Mouse (Mus musculus): ENCODE measurements around the gene Caln1. TPM values are rescaled to one million over a fixed set of nuclear protein-coding genes. Genes with fewer than 3 reads are reported as not detected.

Caln1 gene
- polyA plus RNA-seq (2012), result not detected in 2 replicates

DNA sequence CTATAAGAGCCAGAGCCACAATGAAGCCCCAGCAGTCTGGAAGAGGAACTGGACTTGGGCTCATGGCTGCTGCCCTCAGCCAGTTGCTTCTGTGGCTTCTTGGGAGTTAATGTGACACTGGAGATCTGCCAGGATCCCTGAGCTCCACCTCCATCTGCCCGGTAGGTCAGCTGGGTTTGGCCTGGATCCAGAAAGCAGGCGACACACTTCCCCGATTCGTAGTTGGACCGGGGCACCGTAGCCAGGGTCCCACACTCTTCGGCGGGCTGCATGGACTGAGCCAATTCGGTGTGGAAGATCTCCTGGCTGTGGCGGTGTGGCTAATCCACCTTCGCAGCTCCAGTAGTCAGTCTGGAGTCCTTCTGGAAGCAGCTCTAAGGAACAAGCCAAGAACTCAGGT, at the start of gene Caln1:
Gene Caln1, plus strand, starts transcription at position 219 of the 400 bp plus-strand sequence.
- no peak for TF ChIP-seq GATA1 (IDR thresholded peaks at IDR 0.05; ENCODE audit: low read length)

DNA sequence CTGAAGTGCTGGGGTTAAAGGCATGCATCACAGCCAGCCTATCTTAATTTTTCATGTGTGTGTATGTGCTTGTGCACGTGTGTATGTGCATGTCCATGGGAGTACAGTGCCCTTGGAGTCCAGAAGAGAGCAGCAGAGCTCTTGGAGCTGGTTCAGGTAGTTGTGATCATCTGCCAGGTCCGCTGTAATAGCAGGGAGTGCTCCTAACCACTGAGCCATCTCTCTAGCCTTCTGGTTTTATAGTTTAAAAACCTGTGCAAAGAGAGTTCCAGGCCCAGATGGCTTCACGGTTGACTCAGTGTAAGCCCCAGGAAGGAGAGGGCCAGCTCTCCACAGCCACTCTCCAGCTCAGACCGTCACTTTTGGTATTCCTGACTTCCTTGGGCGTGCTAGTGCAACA, 49.5 kb upstream of the Caln1 start:
- TF ChIP-seq GATA1 (IDR thresholded peaks at IDR 0.05; ENCODE audit: low read length), result no peak

DNA sequence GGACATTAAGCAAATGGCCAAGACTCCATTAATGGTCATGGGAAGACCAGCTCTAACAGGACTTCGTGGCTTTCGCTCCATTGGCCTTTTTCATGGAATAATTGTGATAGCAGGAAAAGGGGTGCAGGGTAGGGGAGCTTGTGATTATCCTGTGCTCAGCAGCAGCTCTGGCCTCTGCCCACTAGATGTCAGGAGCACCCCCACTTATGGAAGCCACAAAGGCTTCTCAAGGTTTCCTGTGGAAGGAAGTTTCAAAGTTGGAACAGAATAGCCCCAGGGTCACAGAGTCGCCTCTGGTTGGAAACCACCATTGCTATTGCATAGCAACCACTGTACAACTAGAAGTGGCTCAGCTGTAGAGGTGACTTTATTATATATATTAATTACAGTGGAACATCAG, 48.8 kb upstream of the Caln1 start:
- no peak for TF ChIP-seq GATA1 (IDR thresholded peaks at IDR 0.05; ENCODE audit: low read length)

DNA sequence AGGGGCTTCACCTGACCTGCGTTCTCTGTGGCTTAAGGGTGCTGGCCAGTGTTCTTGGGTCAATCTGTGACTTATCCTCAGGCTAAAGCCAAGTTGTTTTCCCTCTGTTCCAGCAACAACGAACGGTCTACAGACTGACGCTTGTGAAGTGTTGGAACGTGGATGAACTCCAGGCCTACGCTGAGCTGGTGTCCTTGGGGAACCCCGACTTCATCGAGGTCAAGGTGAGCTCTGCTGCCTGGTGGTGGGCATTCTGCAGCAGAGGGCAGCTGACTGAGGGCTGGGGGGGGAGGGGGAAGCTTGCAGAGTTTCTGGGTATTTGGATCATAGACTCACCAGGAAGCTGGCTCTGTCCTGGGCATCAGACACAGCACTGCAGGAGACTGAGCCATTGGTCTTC, 43.8 kb upstream of the Caln1 start:
- TF ChIP-seq GATA1 (IDR thresholded peaks at IDR 0.05; ENCODE audit: low read length), result no peak

DNA sequence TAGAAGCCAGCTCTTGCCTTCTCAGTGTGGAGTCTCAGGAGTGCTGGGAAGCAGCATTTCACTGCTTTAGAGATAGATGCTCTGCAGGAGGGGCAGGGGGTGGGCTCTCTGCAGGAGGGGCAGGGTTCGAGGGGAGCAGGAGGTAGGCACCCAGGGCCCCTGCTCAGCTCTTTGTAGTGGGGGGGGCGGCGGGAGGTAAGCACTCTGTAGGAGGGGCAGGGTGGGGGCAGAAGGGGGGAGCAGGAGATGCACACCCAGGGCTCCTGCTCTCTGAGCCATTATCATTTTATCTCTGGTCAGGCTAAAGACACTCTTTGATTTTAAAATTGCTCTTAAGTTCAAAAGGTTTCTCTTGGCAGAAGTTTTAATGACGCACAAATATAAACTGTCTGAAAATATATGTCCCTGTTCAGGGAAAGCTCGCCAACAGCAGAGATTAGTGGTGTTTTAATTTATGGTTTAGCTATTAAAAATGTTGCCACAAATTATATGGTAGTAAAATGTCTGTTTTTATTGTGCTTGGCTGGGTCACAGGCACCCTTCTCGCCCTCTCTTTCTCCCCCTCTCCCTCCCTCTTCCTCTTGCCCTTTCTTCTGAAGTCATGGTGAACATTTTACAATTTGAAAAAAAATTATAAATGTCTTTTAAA, 41.5 kb upstream of the Caln1 start:
- no peak for TF ChIP-seq GATA1 (IDR thresholded peaks at IDR 0.05; ENCODE audit: low read length)

DNA sequence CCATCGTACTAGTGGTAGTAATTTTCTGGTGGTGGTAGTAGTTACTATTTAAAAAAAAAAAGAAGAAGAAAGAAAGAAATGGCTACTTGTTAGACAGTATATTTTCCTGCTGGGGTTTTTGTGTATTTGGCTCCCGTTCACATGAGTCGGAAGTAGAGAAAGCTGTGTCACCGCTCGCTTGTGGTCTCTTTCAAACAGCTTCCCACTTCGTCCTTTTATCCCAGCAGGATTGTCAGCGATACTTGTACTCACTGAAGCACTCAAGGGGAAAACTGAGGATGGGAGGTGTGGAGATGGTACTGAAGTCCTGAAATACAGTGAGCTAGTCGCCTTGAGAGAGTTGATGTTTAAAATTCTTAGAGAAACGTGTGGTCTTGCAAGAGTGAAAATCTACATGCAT, 40.9 kb upstream of the Caln1 start:
- no peak for TF ChIP-seq GATA1 (IDR thresholded peaks at IDR 0.05; ENCODE audit: low read length)

DNA sequence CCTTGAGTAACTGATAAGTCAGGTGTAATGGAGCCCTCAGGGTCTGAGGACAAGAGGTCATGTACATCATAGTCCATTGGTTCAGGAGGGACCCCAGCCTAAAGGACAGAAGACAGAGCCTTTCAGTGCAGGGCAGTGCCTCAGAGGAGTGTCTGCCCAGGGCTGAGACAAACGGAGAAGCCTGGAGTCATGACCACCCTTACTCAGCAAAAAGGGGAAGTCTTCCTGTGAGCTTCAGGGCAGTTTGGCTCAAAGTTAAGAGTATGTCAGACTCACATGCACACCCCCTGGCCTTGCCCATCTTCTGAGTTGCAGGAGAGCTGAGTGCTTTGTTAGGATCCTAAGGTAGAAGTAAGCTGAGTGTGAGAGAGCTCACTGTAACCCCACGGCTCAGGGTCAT, 39.4 kb upstream of the Caln1 start:
- no peak for TF ChIP-seq GATA1 (IDR thresholded peaks at IDR 0.05; ENCODE audit: low read length)

DNA sequence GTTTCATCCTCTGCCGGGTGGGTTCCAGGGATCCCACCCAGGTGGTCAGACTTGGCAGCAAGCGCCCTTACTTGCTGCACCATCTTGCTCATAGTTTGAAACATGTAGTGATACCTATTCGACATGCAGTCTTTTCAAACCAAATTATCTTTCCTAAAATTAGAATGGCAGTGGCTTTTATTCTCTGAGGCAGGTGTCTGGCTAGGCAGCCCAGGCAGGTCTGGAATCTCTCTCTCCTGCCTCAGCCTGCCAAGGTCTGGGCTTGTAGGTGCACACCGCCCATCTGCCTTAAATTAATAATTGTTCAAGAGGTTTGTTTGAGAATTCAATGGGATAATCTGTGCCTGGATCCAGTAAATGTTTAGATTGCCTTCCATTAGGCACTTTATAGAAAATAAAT, 38.5 kb upstream of the Caln1 start:
- TF ChIP-seq GATA1 (IDR thresholded peaks at IDR 0.05; ENCODE audit: low read length), result no peak

DNA sequence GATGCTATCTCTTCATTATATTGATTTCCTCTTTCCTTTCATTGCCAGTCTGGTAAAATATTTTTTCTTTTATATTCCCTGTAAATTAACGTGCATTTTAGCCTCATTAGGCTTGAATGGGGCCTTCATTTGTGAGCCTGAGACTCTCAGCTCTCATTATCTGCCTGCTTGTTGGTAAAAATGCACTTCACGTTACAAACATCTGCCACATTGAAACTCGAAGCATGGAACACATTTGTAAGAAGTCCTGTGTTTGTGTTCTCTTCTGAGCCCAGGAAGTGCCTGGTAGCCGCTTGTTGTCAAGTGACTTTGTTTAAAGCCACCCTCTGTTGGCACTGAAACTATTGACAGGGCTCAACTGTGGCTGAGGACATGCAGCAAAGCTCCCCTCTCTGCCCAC, 38.0 kb upstream of the Caln1 start:
- TF ChIP-seq GATA1 (IDR thresholded peaks at IDR 0.05; ENCODE audit: low read length), result no peak

DNA sequence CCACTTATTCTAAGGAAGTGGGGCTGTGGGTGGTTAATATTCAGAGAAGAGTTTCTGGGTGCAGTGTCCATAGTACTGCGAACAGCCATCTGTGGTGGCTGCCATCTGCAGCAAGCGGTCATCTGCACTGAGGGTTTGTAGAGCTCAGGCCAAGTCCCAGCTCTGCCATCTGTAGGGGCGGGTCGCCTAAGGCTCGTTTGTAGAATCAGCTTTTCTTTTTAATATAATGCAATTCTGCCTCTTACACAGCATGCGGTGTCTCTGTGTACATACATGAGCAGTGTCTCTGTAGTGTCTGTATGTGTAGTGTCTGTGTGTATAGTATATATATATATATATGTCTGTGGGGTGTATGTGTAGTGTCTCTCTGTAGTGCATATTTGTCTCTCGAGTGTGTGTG, 35.7 kb upstream of the Caln1 start:
- no peak for TF ChIP-seq GATA1 (IDR thresholded peaks at IDR 0.05; ENCODE audit: low read length)

DNA sequence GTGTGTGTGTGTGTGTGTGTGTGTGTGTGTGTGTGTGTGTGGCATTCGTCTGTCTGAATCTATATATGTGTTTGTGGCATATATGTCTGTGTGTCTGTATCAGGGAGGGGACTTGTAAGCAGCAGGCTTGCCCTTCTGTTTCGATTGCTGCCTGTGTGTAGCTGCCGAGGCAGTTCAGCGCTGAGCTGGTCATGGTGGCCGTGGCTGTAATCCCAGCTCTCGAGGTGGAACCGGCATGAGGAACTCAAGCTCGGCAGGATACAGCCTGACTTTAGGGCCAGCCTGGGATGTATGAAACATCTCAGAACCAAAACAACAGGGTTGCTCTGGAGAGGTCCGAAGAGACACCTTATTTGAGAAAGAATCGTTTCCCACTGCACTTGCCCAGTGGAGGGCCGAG, 35.3 kb upstream of the Caln1 start:
- TF ChIP-seq GATA1 (IDR thresholded peaks at IDR 0.05; ENCODE audit: low read length), result no peak

DNA sequence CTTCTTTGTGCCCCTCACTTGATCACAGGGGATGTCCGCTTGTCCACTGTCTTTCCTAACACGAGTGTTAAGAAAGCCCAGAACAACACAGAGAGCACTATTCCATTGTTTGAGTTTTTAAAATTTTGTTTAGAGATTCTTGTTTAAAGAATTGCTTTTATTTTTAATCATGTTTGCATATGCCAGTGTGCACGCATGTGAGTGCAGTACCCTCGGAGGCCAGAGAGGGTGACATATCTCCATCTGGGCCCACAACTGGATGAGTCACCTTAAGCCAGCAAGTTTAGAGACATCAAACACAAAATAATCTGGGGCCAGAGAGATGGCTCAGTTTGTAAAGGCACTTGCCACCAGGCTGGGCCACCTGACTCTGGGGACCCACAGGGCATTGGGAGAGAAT, 33.8 kb upstream of the Caln1 start:
- TF ChIP-seq GATA1 (IDR thresholded peaks at IDR 0.05; ENCODE audit: low read length), result no peak

DNA sequence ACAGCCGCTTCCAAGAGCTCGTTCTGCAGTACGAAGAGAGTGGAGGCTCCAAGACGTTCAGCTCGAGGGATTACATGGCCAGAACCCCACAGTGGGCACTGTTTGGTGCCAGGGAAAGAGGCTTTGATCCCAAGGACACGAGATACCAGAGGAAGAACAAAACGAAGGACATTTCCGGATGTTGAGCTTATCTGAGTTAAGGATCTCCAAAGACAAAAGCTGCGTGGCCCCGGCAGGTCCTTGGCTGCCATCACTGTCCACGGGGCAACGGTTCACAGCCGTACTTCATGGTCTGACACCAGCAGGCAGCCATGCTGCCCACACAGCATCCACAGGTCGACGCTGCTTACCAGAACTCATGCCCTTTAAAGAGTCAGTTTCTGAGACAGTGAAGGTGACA, 28.6 kb upstream of the Caln1 start:
- TF ChIP-seq GATA1 (IDR thresholded peaks at IDR 0.05; ENCODE audit: low read length), result no peak

DNA sequence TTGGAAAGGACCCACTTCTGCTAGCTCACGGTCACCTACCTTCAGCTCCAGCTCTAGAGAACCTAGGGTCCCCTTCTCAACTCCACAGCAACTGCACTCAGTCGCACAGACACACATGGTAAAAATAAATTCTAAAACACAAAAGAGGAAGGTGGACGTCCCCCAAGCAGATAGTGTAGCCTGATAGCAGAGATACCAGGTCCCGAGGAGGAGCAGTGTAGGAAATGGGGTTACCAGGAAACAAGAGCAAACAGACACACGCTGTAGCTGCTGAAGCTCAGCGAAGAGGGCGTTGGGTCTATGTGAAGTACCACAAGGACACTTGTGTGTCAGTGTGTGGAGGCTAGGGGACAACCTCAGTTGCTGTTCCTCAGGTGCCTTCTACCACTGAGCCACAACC, 24.3 kb upstream of the Caln1 start:
- no peak for TF ChIP-seq GATA1 (IDR thresholded peaks at IDR 0.05; ENCODE audit: low read length)

DNA sequence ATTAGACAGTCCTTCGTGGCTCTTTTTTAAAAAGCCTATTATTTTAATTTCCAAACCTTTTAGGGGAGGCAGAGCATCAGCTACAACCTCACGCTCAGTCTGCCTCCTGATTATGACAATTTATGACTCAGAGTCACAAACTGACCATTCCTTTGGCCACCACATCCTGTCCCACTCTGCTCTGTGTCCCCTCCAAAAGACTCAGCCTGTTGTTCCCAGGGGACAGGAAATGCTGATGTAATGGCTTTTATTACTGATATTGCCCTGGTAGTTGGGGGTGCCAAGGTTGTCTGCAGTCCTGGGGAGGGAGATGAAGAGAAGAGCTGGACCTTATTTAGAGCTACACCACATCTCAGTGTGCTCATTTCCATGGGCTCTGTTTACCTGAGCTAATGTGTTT, 23.4 kb upstream of the Caln1 start:
- no peak for TF ChIP-seq GATA1 (IDR thresholded peaks at IDR 0.05; ENCODE audit: low read length)

DNA sequence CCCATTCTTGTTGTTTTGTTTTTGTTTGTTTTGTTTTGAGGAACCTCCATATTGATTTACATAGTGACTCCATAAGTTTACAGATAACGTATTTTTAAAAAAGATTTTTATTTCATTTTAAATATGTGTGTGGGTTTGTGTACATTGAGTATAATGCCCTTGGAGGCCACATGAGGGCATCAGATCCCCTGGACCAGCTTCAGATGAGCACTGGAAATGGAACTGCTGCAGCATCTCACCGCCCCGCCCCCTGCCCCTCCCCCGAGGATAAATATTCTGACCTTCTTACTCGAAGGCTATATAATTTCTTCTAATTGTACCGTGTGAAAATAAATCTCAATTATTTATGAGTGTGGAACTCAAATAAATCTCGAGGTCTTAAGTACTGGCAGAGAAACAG, 14.0 kb upstream of the Caln1 start:
- no peak for TF ChIP-seq GATA1 (IDR thresholded peaks at IDR 0.05; ENCODE audit: low read length)

DNA sequence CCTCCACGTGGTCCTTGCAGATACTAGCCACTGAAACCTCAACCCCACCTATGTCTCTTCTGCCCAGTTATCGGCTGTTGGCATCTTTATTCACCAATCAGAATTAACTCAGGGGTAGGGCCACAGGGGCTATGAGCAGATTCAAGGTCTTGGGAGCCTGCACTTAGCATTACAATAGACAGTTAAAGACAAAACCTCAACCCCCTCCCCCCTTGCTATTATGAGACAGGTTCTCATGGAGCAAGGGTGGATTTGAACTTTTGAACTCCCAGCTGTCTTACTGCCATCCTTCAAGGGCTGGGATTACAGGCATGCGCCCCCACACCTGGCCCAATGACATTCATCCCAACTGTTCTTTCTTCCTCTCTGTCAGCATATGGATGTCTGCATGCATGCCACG, 6.1 kb upstream of the Caln1 start:
- TF ChIP-seq GATA1 (IDR thresholded peaks at IDR 0.05; ENCODE audit: low read length), result no peak

DNA sequence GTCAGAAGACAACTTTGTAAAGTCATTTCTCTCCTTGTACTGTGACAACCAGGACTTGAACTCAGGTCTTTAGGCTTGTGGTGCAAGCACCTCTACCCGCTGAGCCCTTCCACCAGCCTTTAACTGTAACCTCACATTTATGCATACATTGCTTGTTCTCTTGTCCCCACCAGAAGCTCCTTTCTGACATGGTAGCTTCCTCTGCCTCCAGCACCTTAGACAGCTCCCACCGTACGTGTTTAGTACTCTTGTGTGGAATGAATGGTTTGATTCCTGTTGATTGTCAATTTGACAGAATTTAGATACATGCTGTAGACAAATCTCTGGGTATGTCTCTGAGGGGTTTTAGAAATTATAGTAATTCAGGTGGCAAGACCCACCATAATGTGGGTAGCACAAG, 5.5 kb upstream of the Caln1 start:
- TF ChIP-seq GATA1 (IDR thresholded peaks at IDR 0.05; ENCODE audit: low read length), result no peak

Data from G1E-ER4 (cell line).